Mouse (Mus musculus) stomach, postnatal 0 days (tissue): Measurements from ENCODE around the gene Ago3. TPM values are rescaled to one million over a fixed set of nuclear protein-coding genes. Genes with fewer than 3 reads are reported as not detected.

Experiments
- ATAC-seq: fragments of 200-750 bp; cut with Nextera tagmentation; 2 replicates; pipeline ENCODE4 v1.8.0; 2017; ENCODE audit not compliant: low FRiP score, low TSS enrichment
- DNase-seq: peaks from one replicate; pipeline ENCODE4 v3.0.0-alpha.2; 2016; ENCODE audit warnings: low spot score
- H3K27ac ChIP-seq: fragments of 300-500 bp; sonication (generic); replicated peaks from 2 replicates; pipeline ENCODE4 v1.5.1; 2014; ENCODE audit warnings: mild to moderate bottlenecking, control low read depth
- H3K27me3 ChIP-seq: fragments of 300-500 bp; sonication (generic); 2 replicates; pipeline ENCODE4 v1.6.1; 2014; ENCODE audit warnings: low read length; ENCODE audit not compliant: control insufficient read depth, insufficient read depth
- H3K36me3 ChIP-seq: fragments of 300-500 bp; sonication (generic); 2 replicates; pipeline ENCODE4 v1.6.1; 2014; ENCODE audit warnings: low read length, mixed read lengths; ENCODE audit not compliant: control insufficient read depth, insufficient read depth
- H3K4me1 ChIP-seq: fragments of 300-500 bp; sonication (generic); replicated peaks from 2 replicates; pipeline ENCODE4 v1.6.1; 2014; ENCODE audit warnings: antibody characterized with exemption; ENCODE audit not compliant: control insufficient read depth, insufficient read depth
- H3K4me2 ChIP-seq: fragments of 300-500 bp; sonication (generic); replicated peaks from 2 replicates; pipeline ENCODE4 v1.6.1; 2014; ENCODE audit warnings: low read depth, mild to moderate bottlenecking, control low read depth, moderate library complexity
- H3K4me3 ChIP-seq: fragments of 300-500 bp; sonication (generic); 2 replicates; pipeline ENCODE4 v1.5.1; 2014; ENCODE audit warnings: low read depth, low read length, control low read depth
- H3K9ac ChIP-seq: fragments of 300-500 bp; sonication (generic); 2 replicates; pipeline ENCODE4 v1.6.1; 2014; ENCODE audit warnings: mild to moderate bottlenecking, low read length, control low read depth, mixed read lengths
- H3K9me3 ChIP-seq: fragments of 300-500 bp; sonication (generic); 2 replicates; pipeline ENCODE4 v1.6.1; 2016; ENCODE audit warnings: low read length; ENCODE audit not compliant: control insufficient read depth
- CTCF ChIP-seq: IDR thresholded peaks from 2 replicates; pipeline ENCODE4 v1.5.1; 2016; ENCODE audit warnings: antibody characterized with exemption, low read depth, mild to moderate bottlenecking, moderate library complexity
- EP300 ChIP-seq: optimal IDR thresholded peaks from 2 replicates; pipeline ENCODE3; 2016; ENCODE audit warnings: antibody characterized with exemption
- WGBS: fragments of 180-500 bp; shearing (Covaris S2); extraction: QIAGEN DNeasy Blood & Tissue Kit; methylation state at CpG from one replicate; pipeline ENCODE4 v1.1.7; 2014; 5-methylcytosine and 5-hydroxymethylcytosine counted together
- polyA plus RNA-seq: library from polyadenylated mRNA; unstranded; fragments of >200 nt; fragmentation: Nextera tagmentation; extraction: Ambion mirVana; gene quantifications from 2 replicates; pipeline ENCODE4 v1.2.1, GENCODE M21; 2015

Ago3 gene
- polyA plus RNA-seq, 1 experiment from 2014 or later = 8.0 TPM

DNA sequence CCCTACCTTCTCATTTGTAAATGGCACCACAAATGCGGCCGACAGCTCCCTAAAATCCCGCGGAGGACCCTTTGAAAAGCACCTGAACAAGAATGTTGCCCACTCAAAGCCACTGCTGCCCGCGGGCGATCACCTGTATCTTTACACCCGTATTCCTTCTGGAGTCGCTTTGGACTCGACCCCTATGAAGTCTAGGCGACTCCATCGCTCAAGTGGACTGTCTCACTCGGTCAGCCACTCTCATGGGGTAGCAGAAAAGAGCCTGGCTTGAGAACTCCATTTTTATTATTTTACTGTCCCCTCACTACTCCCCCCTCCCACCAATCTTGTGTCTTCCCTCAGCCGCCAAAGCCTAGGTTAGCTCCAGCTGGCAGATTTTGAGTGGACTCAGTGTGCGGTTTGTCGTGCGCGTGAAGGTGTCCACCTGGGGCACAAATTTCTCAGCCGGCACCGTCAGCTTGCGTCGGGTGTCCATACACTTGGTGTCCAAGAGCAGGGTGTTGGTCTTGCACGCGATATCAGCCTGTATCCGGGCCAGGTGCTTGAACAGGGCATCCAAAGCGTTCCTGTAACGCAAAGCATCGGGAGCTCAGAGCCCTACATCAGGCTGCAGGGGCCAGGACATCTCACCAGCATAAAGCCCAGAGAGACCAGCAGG is 107.4 kb downstream of the Ago3 start:
- Histone ChIP-seq H3K36me3 (peaks cover 3% of the 10 kb centered on the region), H3K9ac (no peak overlapping the region), H3K4me3 (peak overlapping the region; percentile 94; the same call in 1 of the 2 replicates), H3K9me3 (no peaks in the 10 kb centered on the region), H3K4me2 (peak overlapping the region; percentile 86), H3K4me1 (peaks cover 4% of the 10 kb centered on the region), H3K27ac (no peak overlapping the region), H3K27me3 (no peaks in the 10 kb centered on the region)
- ATAC-seq (peak; percentile 5; the same call in 1 of the 2 replicates), DNase-seq (no peak)
- WGBS = 54% methylated on average over 28 of the region's 28 CpGs
- no peak for TF ChIP-seq CTCF
- TF ChIP-seq EP300 = no peak

DNA sequence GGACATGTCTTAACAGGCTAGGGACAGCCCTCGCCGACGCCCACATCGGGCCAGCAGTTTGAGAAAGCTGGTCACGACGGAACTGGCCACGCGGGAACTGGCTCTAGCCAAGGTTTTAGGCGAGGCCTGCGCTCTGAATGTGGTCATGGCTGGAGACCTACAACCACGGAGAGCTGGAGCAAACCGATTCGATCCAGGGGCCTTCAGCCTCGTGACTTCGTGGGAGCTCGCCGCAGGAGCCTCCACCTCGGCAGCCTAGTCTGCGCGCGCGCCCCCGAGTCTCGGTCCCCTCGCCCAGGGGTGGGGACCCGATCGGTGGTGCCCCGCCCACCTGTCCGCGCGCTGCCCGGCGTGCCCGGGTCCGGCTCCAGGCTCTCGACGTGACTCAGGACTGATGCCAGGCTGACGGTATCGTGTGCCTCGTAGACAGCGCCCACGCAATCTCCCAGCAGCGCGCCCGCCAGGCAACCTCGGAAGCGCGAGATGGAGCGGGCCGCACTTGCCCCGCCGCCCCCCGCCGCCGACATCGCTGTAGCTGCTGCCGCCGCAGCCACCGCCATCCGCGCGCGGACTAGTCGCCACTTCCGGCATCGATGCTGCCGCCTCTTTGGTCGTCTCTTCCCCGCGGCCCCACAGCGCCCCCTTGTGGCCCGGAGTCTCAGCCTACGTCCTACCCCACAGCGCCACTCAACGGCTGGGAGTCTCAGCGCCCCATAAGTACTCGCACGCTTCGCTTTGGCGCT is 108.1 kb downstream of the Ago3 start, which contains the start of gene Adprhl2:
Gene Adprhl2, minus strand, starts transcription at position 593 of the 743 bp plus-strand sequence.
- ATAC-seq (peak; percentile 88), DNase-seq (peak; percentile 99)
- H3K4me1 ChIP-seq = peaks cover 4% of the 10 kb centered on the region
- no peaks in the 10 kb centered on the region for H3K9me3 ChIP-seq
- TF ChIP-seq EP300 (peak; percentile 24), CTCF (peak; percentile 100)
- peak within 1 kb of the TSS; percentile 86 for H3K4me2 ChIP-seq
- WGBS = under 1% methylated on average over 79 of the region's 80 CpGs
- H3K27ac ChIP-seq = peak within 1 kb of the TSS; percentile 81
- no peaks in the 10 kb centered on the region for H3K27me3 ChIP-seq
- peak within 1 kb of the TSS; percentile 94 for H3K4me3 ChIP-seq
- peaks cover 10% of the 10 kb centered on the region for H3K36me3 ChIP-seq
- H3K9ac ChIP-seq = peak within 1 kb of the TSS; percentile 87

DNA sequence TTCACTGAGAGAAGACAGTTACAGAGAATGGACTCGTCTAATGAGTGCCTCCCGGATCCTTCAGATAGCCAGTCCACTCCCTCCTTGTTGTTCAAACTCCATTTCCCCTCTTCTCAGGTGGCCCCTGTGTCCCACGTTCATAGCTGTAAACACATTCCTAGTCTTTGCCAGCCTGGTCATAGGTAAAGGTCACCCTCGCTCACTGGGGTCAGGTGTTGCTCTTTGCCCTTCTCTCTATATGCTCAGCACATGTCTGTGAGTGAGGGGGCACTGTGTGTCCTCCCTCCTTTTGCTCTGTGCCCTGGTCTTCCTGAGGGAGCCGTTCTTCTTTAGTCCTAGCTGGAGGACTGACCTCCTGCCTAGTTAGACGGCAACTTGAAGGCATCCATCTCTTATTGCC is 109.5 kb downstream of the Ago3 start:
- DNase-seq (no peak), ATAC-seq (no peak)
- no peaks in the 10 kb centered on the region; the same call in none of the 2 replicates for H3K4me1 ChIP-seq
- no peaks in the 10 kb centered on the region for H3K27me3 ChIP-seq
- H3K36me3 ChIP-seq = peaks cover 15% of the 10 kb centered on the region
- no peak for TF ChIP-seq EP300
- TF ChIP-seq CTCF = no peak
- H3K4me3 ChIP-seq = no peak overlapping the region
- 77% methylated on average over 6 of the region's 6 CpGs for WGBS
- H3K9me3 ChIP-seq = no peaks in the 10 kb centered on the region
- no peak overlapping the region for H3K9ac ChIP-seq
- no peak overlapping the region for H3K27ac ChIP-seq
- H3K4me2 ChIP-seq = no peak overlapping the region

DNA sequence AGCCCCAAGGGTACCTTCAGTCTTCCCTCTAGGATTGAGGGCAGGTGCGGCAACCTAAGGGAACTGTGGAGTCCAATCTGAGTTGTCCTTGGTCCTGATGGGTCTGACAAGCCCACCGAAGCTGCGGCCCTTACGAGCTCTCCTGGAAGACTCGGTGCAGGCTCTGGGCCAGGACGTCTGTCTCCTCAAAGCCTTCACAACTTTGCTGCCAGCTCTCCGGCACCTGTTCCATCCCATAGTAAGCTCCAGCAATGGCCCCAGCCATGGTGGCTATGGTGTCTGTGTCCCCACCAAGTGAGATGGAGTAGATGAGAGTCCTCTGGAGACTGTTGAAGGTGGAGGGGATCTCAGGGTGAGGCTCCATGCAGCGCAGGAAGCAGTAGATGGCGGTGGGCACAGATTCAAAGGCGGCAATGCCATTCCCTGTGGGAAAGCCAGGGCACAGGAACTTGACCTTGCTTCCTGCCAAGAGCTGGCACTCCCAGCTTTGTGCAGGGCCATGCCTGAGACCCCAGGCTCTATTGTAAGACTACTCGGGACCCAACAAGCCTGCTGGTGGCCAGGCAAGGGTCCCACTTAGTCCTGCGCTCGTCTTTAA is 112.8 kb downstream of the Ago3 start:
- TF ChIP-seq EP300 (no peak), CTCF (no peak)
- 89% methylated on average over 13 of the region's 13 CpGs for WGBS
- Histone ChIP-seq H3K9me3 (no peaks in the 10 kb centered on the region), H3K36me3 (peaks cover 15% of the 10 kb centered on the region), H3K27ac (no peak overlapping the region; the same call in 1 of the 2 replicates), H3K4me3 (no peak overlapping the region), H3K4me2 (no peak overlapping the region), H3K9ac (no peak overlapping the region), H3K4me1 (no peaks in the 10 kb centered on the region; the same call in none of the 2 replicates), H3K27me3 (no peaks in the 10 kb centered on the region)
- DNase-seq (peak; percentile 12), ATAC-seq (no peak)

DNA sequence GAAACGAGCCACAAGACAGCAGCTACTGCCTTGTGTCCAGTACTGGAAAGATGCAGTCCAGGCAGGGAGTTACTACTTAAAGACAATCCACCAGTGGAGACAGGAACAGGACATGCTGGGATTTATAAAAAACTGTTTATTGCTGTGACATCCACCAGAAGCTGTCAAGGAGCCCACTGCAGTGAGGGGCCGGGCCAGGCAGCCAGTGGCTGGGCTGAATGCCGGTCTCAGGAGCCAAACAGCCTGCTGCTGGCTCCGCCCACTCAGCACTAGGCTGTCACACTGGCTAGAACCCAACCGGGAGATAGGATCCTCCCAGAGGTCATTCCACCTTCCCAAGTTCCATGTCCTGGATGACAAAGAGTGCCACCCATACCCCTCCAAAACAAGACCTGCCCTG is 113.4 kb downstream of the Ago3 start:
- no peaks in the 10 kb centered on the region for H3K9me3 ChIP-seq

More for the DNA sequence above, 113.4 kb downstream of the Ago3 start:
- Histone ChIP-seq H3K4me2 (no peak overlapping the region), H3K27me3 (no peaks in the 10 kb centered on the region), H3K4me3 (no peak overlapping the region), H3K27ac (no peak overlapping the region), H3K4me1 (no peaks in the 10 kb centered on the region; the same call in none of the 2 replicates), H3K9ac (no peak overlapping the region), H3K36me3 (peaks cover 15% of the 10 kb centered on the region)
- ATAC-seq = peak; percentile 41; the same call in 1 of the 2 replicates
- TF ChIP-seq CTCF (no peak), EP300 (no peak)
- DNase-seq = peak; percentile 15
- whole genome bisulfite sequencing = 32% methylated on average over 5 of the region's 5 CpGs
